Mouse (Mus musculus): ENCODE results near the gene Tomm40. TPM values are rescaled to one million over a fixed set of nuclear protein-coding genes. Genes with fewer than 3 reads are reported as not detected.

Gene Tomm40
- total RNA-seq (2018; cell fraction: chromatin; rRNA removed) = 100 to 1,000 TPM in 1 of 26 experiments, 10 to 100 TPM in 25; 23.8 to 101 (median 64.7) TPM
- total RNA-seq (2018; cell fraction: cytosol; rRNA removed) = 10 to 100 TPM; 29.3 to 52.6 (median 38.4) TPM
- total RNA-seq (2018; cell fraction: nucleus; rRNA removed) = 10 to 100 TPM; 18.7 to 88.7 (median 34.9) TPM
- polyA plus RNA-seq (2018) = 17.8 to 74.1 TPM (median 32.1 TPM) in 3 replicates

DNA sequence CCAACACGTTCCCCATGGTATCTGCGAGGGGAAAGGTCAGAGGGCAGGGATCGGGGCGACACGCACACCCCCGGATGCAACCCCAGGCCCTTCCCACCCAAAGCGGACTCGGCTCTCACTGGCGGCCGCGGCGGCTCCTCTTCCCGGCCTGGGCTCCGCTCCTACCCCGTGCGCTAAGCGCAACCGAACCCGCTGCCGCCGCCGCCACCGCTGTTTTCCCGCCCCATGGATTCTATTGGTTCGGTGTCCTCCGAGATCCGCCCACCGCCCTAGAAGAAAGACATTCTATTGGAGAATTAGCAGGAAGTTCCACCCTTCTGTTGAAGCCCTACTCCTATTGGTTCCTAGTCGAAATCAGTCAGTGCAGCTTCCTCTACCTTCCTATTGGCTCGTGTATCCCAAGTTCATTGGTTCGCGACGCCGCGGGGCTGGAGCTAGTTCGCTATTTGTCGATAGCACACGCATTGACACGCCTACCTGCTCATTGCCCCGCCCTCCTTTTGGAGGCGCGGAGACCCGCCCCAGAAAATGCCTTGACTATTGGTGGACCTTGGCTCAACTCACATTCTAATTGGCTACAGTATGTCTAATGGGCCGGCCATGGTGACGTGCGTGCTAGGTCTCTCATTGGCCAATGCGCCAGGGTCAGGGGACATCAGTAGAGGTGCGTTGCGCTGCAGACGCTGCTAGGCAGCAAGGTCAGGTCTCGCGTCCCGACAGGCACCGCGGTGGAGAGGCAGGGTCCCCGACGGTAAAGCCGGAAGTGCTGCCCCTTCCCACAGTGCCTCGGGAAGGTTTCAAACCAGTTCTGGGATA lies at the start of gene Tomm40:
Gene Tomm40, minus strand, starts transcription at position 200 of the 816 bp plus-strand sequence.
- peaks cover 17% of the 10 kb centered on the region for H3K79me2 ChIP-seq (ENCODE audit: inconsistent target)
- WGBS (ENCODE audit: missing documents) = under 1% methylated on average over 55 of the region's 59 CpGs
- H3K36me3 ChIP-seq (ENCODE audit: inconsistent target) = peaks cover 16% of the 10 kb centered on the region; the same call in 1 of the 2 replicates
- peak within 1 kb of the TSS; percentile 52 for H3K27ac ChIP-seq
- peak within 1 kb of the TSS; percentile 68 for H3K4me3 ChIP-seq (ENCODE audit: inconsistent target)

DNA sequence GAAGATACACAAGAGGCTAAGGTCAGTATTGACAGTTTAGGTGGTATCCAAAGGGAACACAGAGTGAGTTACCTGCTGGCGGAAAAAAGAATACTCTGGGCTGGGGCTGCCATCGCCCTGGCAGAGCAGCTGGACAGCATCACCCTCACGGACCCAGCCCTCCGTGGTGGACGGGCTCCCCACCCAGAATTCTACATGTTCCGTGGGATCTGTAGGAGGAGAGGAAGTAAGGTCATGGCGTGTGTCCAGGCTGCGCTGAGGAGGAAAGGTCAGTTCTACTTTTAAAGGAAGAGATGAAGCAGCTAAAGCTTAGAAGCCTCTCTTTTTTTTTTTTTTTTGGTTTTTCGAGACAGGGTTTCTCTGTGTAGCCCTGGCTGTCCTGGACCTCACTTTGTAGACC lies 49.3 kb upstream of the Tomm40 start:
- Histone ChIP-seq H3K79me2 (ENCODE audit: inconsistent target) (no peaks in the 10 kb centered on the region), H3K36me3 (ENCODE audit: inconsistent target) (no peaks in the 10 kb centered on the region), H3K27ac (no peak overlapping the region), H3K4me3 (ENCODE audit: inconsistent target) (no peak overlapping the region)
- 77% methylated on average over 8 of the region's 9 CpGs for WGBS (ENCODE audit: missing documents)

DNA sequence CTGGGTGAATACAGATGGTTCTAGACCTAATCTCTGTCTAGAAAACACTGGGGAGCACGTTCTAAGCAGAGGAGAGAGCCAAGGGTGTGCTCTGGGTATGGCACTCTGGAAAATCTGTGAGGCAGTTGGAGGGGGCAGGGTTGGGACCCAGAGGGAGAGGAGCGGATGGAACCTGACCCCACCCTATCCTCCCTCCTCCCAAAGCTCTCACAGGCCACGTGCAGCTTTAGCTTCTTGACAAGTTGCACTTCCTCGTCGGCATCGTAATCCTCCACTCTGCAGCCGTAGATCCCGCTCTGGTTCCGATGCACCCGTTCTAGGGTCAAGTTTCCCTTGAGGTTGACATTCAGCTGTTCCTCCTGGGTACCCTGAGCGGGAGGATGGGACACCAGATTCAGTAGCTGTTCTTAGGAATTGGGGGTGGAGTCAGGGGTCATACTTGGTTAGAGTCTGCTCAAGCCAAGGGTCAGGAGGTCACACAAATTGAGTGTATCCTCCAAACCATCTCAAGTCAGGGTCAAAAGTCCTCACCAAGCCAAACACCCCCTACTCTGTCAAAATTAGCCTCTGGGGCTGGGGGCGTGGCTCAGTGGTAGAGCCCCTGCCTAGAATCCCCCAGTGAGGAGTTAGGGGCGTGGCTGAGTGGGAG lies 48.7 kb upstream of the Tomm40 start:
- no peak overlapping the region for H3K27ac ChIP-seq
- H3K36me3 ChIP-seq (ENCODE audit: inconsistent target) = no peaks in the 10 kb centered on the region
- no peaks in the 10 kb centered on the region for H3K79me2 ChIP-seq (ENCODE audit: inconsistent target)
- no peak overlapping the region for H3K4me3 ChIP-seq (ENCODE audit: inconsistent target)
- 48% methylated on average over 13 of the region's 13 CpGs for WGBS (ENCODE audit: missing documents)

DNA sequence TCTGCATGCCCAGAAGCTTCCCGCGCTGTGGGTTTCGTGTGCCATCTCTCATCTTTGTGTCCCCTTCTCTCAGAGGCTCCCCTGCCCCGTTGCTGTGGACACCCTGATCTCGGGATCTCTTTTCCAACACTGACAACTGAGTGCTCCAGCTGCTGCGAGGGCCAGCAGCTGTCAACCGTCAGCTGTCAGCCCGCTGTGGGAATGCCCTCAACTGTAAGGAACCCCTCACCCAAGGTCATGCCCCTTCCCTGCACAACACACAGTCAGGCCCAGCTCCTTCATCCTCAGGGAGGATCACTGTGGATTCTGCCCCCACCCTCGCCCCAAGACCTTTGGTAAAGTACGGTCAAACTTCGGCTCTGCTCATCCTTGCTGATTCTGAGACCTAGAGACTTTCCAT lies 47.0 kb upstream of the Tomm40 start:
- no peak overlapping the region for H3K27ac ChIP-seq
- no peak overlapping the region for H3K4me3 ChIP-seq (ENCODE audit: inconsistent target)
- 96% methylated on average over 11 of the region's 11 CpGs for WGBS (ENCODE audit: missing documents)
- no peaks in the 10 kb centered on the region for H3K79me2 ChIP-seq (ENCODE audit: inconsistent target)
- H3K36me3 ChIP-seq (ENCODE audit: inconsistent target) = no peaks in the 10 kb centered on the region

DNA sequence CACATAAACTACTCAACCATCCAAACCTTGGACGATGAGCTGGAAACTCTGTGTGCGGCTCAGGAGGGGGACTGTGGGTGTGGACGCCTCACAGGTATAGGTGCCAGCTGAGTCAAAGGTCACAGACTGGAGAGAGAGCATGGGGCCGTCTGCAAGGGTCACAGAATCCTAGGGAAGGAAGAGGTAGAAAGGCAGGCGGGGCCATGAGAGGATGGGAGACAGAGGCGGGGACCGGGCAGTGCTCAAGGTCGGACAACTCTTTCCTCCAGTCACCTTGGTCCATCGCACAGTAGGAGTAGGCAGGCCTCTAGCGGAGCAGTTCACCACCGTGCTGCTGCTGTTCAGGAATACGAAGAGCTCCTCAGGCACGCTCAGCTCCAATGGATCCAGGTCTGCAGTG lies 44.8 kb upstream of the Tomm40 start:
- WGBS (ENCODE audit: missing documents) = 90% methylated on average over 13 of the region's 13 CpGs
- Histone ChIP-seq H3K4me3 (ENCODE audit: inconsistent target) (no peak overlapping the region), H3K36me3 (ENCODE audit: inconsistent target) (no peaks in the 10 kb centered on the region), H3K27ac (no peak overlapping the region), H3K79me2 (ENCODE audit: inconsistent target) (no peaks in the 10 kb centered on the region)

DNA sequence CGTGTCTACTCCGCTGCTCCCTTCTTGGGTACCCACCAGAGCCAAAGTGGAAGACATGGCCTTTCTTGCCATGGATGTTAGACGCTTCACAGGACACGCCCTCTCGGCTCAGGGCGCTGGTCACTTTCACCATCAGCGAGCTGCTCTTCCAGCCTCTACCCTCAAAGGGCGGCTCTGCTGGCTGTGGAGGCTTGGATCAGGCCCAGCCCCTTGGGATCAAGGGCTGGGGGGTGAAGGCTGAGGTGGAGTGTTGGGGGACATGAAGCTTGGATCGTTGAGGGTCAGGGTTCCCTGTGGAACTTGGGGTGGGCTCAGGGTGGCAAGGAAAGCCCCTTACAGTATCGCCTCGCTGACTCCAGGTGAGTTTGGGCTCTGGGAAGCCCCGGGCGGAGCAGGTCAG lies 43.4 kb upstream of the Tomm40 start:
- no peaks in the 10 kb centered on the region for H3K36me3 ChIP-seq (ENCODE audit: inconsistent target)
- no peak overlapping the region for H3K27ac ChIP-seq
- no peak overlapping the region for H3K4me3 ChIP-seq (ENCODE audit: inconsistent target)
- H3K79me2 ChIP-seq (ENCODE audit: inconsistent target) = no peaks in the 10 kb centered on the region
- WGBS (ENCODE audit: missing documents) = 96% methylated on average over 13 of the region's 13 CpGs

DNA sequence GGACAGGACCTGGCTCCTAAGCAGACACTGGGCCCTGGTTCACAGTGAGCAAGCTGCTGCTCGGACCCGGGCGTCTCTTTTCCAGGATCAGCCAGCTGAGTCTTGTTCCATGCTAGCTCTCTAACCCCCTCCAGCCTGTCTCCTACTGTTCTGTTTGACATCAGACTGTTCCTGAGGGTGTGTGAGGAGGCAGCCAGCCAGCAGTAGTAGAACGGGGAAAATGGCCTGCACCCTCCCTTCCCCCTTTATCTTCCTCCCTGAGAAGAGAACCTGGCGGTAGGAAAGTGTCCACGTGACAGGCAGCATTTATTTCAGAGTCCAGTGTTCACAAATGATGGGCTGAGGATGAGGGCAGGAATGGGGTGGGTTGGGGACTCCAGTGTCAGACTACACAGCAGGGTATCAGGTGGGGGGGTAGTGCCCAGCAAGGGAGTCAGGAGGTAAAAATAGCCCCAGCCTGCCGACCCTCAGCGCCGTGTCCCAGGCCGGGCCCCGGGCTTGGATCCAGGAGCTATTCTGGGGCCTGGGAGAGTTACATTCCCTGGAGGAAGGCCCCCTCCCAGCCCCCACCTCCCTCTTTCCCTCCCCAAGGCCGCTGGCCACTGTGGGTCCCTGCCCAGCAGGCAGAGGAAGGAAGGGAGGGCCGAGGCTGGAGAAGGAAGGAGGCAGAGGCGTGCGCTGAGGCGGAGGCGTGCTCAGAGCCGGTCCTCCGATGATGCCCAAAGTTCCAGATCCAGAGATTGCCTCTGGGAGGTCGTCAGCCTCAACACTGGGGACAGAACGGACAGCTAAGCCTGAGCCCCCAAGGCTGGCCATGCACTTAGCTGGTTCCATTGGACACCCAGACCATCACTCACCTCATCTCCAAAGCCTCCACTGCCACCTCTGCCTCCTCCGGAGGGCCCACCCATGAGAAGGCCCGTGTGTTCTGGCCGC lies 40.9 kb upstream of the Tomm40 start:
- Histone ChIP-seq H3K36me3 (ENCODE audit: inconsistent target) (no peaks in the 10 kb centered on the region), H3K27ac (no peak overlapping the region), H3K79me2 (ENCODE audit: inconsistent target) (no peaks in the 10 kb centered on the region), H3K4me3 (ENCODE audit: inconsistent target) (no peak overlapping the region)
- WGBS (ENCODE audit: missing documents) = 31% methylated on average over 23 of the region's 24 CpGs

DNA sequence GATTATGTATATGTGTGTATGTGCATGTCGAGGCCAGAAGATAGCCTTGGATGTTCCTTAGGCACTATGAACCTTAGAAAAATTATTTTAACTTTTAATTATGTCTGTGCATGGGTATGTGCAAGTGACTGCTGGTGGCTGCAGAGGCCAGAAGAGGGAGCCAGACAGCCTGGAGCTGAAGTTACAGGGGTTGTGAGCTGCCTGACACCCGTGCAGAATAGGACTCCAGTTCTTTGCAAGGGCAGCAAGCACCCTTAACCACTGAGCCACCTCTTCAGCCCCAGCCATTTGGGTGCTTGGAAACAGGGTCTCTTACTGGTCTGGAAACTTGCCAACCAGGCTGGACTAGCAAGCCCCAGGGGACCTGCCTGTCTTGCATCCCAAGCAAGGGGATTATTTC lies 39.8 kb upstream of the Tomm40 start:
- Histone ChIP-seq H3K27ac (no peak overlapping the region), H3K4me3 (ENCODE audit: inconsistent target) (no peak overlapping the region), H3K79me2 (ENCODE audit: inconsistent target) (no peaks in the 10 kb centered on the region), H3K36me3 (ENCODE audit: inconsistent target) (no peaks in the 10 kb centered on the region)
- WGBS (ENCODE audit: missing documents) = 73% methylated on average over 2 of the region's 2 CpGs

DNA sequence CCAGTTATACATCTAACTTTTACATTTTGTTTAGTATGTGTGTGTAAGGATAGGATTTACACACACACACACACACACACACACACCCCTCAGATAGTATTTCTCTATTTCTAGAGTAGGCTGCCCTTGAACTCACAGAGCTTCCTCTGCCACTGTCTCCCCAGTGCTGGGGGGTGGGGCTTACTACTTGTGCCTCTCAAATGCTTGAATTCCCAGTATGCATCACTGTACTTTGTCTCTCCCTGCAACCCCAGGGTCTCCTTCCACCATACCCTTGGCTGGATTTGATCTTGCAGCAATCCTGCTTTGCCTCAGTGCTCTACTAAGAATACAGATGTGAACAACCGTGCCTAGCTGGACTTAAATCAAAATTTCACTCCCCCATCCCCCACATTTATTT lies 38.8 kb upstream of the Tomm40 start:
- no peak overlapping the region for H3K4me3 ChIP-seq (ENCODE audit: inconsistent target)
- no peak overlapping the region for H3K27ac ChIP-seq
- no peaks in the 10 kb centered on the region for H3K79me2 ChIP-seq (ENCODE audit: inconsistent target)
- H3K36me3 ChIP-seq (ENCODE audit: inconsistent target) = no peaks in the 10 kb centered on the region
- 79% methylated on average over 1 of the region's 1 CpGs for WGBS (ENCODE audit: missing documents)

DNA sequence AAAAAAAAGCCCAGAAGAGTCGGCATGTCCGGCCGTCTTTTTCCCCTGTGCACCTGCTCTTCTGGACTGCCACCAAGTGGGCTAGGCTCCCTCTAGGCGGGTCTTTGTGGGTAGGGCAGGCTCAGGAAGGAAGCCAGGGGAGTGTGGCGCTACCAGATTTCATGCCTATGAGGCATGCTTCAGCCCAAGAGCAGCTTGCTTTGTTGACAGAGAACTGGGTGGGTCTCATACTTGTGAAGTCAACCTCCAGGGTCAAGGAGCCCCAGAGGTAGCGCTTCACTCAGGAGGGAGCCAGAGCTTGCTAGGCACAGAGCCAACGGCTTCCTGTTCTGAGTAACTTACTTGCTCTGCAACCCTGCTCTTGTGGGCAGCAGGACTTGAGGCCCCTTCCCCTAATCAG lies 38.3 kb upstream of the Tomm40 start:
- Histone ChIP-seq H3K79me2 (ENCODE audit: inconsistent target) (no peaks in the 10 kb centered on the region), H3K36me3 (ENCODE audit: inconsistent target) (no peaks in the 10 kb centered on the region), H3K27ac (no peak overlapping the region), H3K4me3 (ENCODE audit: inconsistent target) (no peak overlapping the region)
- WGBS (ENCODE audit: missing documents) = 17% methylated on average over 7 of the region's 7 CpGs

DNA sequence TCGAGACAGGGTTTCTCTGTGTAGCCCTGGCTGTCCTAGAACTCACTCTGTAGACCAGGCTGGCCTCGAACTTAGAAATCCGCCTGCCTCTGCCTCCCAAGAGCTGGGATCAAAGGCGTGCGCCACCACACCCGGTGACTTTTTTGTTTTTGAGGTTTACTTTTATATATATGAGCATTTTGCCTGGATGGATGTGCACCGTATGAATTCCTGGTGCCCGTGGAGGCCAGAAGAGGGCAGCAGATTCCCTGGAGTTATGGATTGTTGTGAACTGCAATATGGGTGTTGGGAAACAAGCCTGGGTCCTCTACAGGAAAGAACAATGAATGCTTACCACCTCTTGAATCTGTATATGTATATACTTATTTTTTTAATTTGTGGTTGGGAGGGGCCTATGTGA lies 37.4 kb upstream of the Tomm40 start:
- WGBS (ENCODE audit: missing documents) = 84% methylated on average over 8 of the region's 8 CpGs
- H3K36me3 ChIP-seq (ENCODE audit: inconsistent target) = no peaks in the 10 kb centered on the region
- no peaks in the 10 kb centered on the region for H3K79me2 ChIP-seq (ENCODE audit: inconsistent target)
- no peak overlapping the region for H3K4me3 ChIP-seq (ENCODE audit: inconsistent target)
- H3K27ac ChIP-seq = no peak overlapping the region

DNA sequence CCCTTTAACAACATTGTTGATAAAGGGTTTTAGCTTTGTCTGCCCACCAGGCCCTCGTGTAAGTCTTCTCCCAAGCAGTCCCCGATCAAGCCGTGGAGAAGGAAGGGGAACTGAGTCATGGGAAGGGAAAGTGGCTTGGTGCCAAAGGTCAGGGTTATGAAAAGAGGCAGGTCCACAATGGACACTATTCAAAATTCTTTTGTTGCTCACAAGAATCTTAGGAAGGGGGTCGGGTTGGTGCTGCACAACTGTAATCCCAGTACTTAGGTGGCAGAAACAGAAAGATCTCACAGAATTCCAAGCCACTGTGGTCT lies 35.8 kb upstream of the Tomm40 start:
- H3K4me3 ChIP-seq (ENCODE audit: inconsistent target) = no peak overlapping the region
- WGBS (ENCODE audit: missing documents) = 28% methylated on average over 4 of the region's 4 CpGs
- no peaks in the 10 kb centered on the region for H3K36me3 ChIP-seq (ENCODE audit: inconsistent target)
- no peaks in the 10 kb centered on the region for H3K79me2 ChIP-seq (ENCODE audit: inconsistent target)
- H3K27ac ChIP-seq = no peak overlapping the region

DNA sequence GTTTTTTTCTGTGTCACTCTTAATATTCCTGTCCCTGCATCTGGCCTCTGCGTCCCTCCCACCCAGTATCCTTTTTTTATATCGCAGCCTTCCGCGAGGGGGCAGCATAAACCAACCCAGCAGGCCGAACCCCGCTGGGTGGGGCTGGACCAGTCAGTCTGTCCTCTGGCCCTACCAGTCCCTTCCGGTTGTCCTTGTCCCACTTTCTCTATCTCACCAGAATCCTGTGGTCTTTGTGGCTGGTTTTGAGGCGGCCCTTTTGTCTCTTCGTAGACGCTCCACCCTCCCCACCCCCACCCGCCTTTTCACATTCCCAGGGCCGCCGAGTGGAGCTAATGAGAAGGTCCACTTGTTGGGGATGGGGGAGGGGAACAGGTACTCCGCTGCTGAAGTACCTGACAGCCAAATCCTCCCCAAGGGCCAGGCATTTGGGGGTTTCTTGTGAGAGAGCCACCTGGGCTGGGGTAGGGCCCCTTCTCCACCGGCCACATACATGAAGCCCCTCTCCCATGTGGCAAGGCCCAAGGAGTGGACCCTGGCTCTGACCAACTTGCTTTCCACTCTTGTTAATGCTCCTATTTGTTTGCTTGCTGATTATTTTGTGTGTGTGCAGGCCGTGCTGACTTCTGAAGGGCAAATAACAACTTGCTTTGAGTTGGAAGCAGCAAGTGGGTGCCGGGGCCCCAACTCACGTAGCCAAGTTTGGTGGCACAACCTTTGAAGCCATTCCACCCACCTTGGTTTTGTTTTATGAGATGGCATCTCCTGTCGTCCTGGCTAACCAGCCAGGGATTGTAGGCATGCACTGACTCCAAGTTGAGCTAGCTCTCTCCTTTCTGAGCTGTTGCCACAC lies 35.2 kb upstream of the Tomm40 start, which contains the start of gene Nectin2:
Gene Nectin2, minus strand, starts transcription at position 267 of the 853 bp plus-strand sequence.
- peak within 1 kb of the TSS; percentile 28; the same call in 1 of the 2 replicates for H3K27ac ChIP-seq
- H3K4me3 ChIP-seq (ENCODE audit: inconsistent target) = peak within 1 kb of the TSS; percentile 44
- no peaks in the 10 kb centered on the region for H3K79me2 ChIP-seq (ENCODE audit: inconsistent target)
- no peaks in the 10 kb centered on the region for H3K36me3 ChIP-seq (ENCODE audit: inconsistent target)
- WGBS (ENCODE audit: missing documents) = 31% methylated on average over 17 of the region's 19 CpGs
